Mouse (Mus musculus): ENCODE measurements around the gene Gm13277. TPM values are rescaled to one million over a fixed set of nuclear protein-coding genes. Genes with fewer than 3 reads are reported as not detected.
"Not testable (repeated sequence)": the region's sequence is repeated elsewhere in the genome, so short reads cannot be mapped to it uniquely, and the experiment has no call there.

The Gm13277 gene
- total RNA-seq, 1 experiment, result not detected

- H3K4me3 ChIP-seq (ENCODE audit: insufficient read depth in 1 of 2, low read depth in 1 of 2, low read length in 2 of 2, poor library complexity in 1 of 2, severe bottlenecking in 1 of 2); H3K9me3 ChIP-seq (ENCODE audit: control insufficient read depth, insufficient read depth, low read depth, low read length); H3K4me1 ChIP-seq (ENCODE audit: control insufficient read depth in 2 of 2, insufficient read depth in 2 of 2, low read length in 2 of 2, poor library complexity in 1 of 2); H3K9ac ChIP-seq (ENCODE audit: insufficient read depth, low read depth, low read length, poor library complexity, severe bottlenecking); H3K36me3 ChIP-seq (ENCODE audit: control insufficient read depth, insufficient read depth, low read length, poor library complexity, severe bottlenecking); DNase-seq (ENCODE audit: low read depth, low spot score); in situ Hi-C loops (cut with MboI; ENCODE audit: low sequenced_read_pairs in 2 of 2, unreplicated experiment in 2 of 2); H3K27ac ChIP-seq (ENCODE audit: insufficient read depth, low read depth, low read length, poor library complexity, severe bottlenecking): not testable (repeated sequence)
These were observed 17.3 kb downstream of the Gm13277 start for GRCm38 (mm10) chr4:88805761-88806160.

- Histone ChIP-seq H3K4me3 (ENCODE audit: insufficient read depth in 1 of 2, low read depth in 1 of 2, low read length in 2 of 2, poor library complexity in 1 of 2, severe bottlenecking in 1 of 2) (no peak within 1 kb of the TSS), H3K36me3 (ENCODE audit: control insufficient read depth, insufficient read depth, low read length, poor library complexity, severe bottlenecking) (no peaks in the 10 kb centered on the region), H3K27ac (ENCODE audit: insufficient read depth, low read depth, low read length, poor library complexity, severe bottlenecking) (no peak within 1 kb of the TSS), H3K4me1 (ENCODE audit: control insufficient read depth in 2 of 2, insufficient read depth in 2 of 2, low read length in 2 of 2, poor library complexity in 1 of 2) (no peaks in the 10 kb centered on the region), H3K9me3 (ENCODE audit: control insufficient read depth, insufficient read depth, low read depth, low read length) (no peaks in the 10 kb centered on the region), H3K9ac (ENCODE audit: insufficient read depth, low read depth, low read length, poor library complexity, severe bottlenecking) (no peak within 1 kb of the TSS)
- no peak for TF ChIP-seq HCFC1 (IDR thresholded peaks at IDR 0.05; ENCODE audit: borderline replicate concordance, insufficient read depth, low read length)
- no peak for TF ChIP-seq MAFK (IDR thresholded peaks at IDR 0.05; ENCODE audit: insufficient read depth, low read depth, low read length)
- no peak for TF ChIP-seq ZC3H11A (IDR thresholded peaks at IDR 0.05; ENCODE audit: borderline replicate concordance, low read depth, low read length)
- TF ChIP-seq ZNF384 (IDR thresholded peaks at IDR 0.05; ENCODE audit: low read depth, low read length), result no peak
- no peak for TF ChIP-seq CHD2 (IDR thresholded peaks at IDR 0.05; ENCODE audit: low read depth, low read length)
- DNase-seq (ENCODE audit: low read depth, low spot score), result no peak
- in situ Hi-C loops (cut with MboI; ENCODE audit: low sequenced_read_pairs in 2 of 2, unreplicated experiment in 2 of 2), result no loop called here
These were observed 27.5 kb downstream of the Gm13277 start, which contains the start of gene Ifna7 for GRCm38 (mm10) chr4:88815928-88816327. TSS of gene Ifna7 (plus strand) at chr4:88816228.

GRCm38 (mm10) chr4:88819659-88820058, 31.2 kb downstream of the Gm13277 start, which contains the start of gene Ifna11:
TSS of gene Ifna11 (plus strand) at chr4:88819959.
- H3K9ac ChIP-seq (ENCODE audit: insufficient read depth, low read depth, low read length, poor library complexity, severe bottlenecking), result no peak within 1 kb of the TSS
- in situ Hi-C loops (cut with MboI; ENCODE audit: low sequenced_read_pairs in 2 of 2, unreplicated experiment in 2 of 2), result no loop called here
- H3K4me3 ChIP-seq (ENCODE audit: insufficient read depth in 1 of 2, low read depth in 1 of 2, low read length in 2 of 2, poor library complexity in 1 of 2, severe bottlenecking in 1 of 2), result no peak within 1 kb of the TSS
- H3K9me3 ChIP-seq (ENCODE audit: control insufficient read depth, insufficient read depth, low read depth, low read length), result no peaks in the 10 kb centered on the region
- TF ChIP-seq ZNF384 (IDR thresholded peaks at IDR 0.05; ENCODE audit: low read depth, low read length) (no peak), MAFK (IDR thresholded peaks at IDR 0.05; ENCODE audit: insufficient read depth, low read depth, low read length) (no peak), HCFC1 (IDR thresholded peaks at IDR 0.05; ENCODE audit: borderline replicate concordance, insufficient read depth, low read length) (no peak)
- no peak within 1 kb of the TSS for H3K27ac ChIP-seq (ENCODE audit: insufficient read depth, low read depth, low read length, poor library complexity, severe bottlenecking)
- no peaks in the 10 kb centered on the region for H3K36me3 ChIP-seq (ENCODE audit: control insufficient read depth, insufficient read depth, low read length, poor library complexity, severe bottlenecking)
- DNase-seq (ENCODE audit: low read depth, low spot score), result no peak
- H3K4me1 ChIP-seq (ENCODE audit: control insufficient read depth in 2 of 2, insufficient read depth in 2 of 2, low read length in 2 of 2, poor library complexity in 1 of 2), result no peaks in the 10 kb centered on the region

- no peak overlapping the region for H3K9ac ChIP-seq (ENCODE audit: insufficient read depth, low read depth, low read length, poor library complexity, severe bottlenecking)
- H3K4me3 ChIP-seq (ENCODE audit: insufficient read depth in 1 of 2, low read depth in 1 of 2, low read length in 2 of 2, poor library complexity in 1 of 2, severe bottlenecking in 1 of 2), result no peak overlapping the region
- H3K27ac ChIP-seq (ENCODE audit: insufficient read depth, low read depth, low read length, poor library complexity, severe bottlenecking), result no peak overlapping the region
- no peaks in the 10 kb centered on the region for H3K4me1 ChIP-seq (ENCODE audit: control insufficient read depth in 2 of 2, insufficient read depth in 2 of 2, low read length in 2 of 2, poor library complexity in 1 of 2)
- TF ChIP-seq CHD2 (IDR thresholded peaks at IDR 0.05; ENCODE audit: low read depth, low read length), result no peak
- TF ChIP-seq ZC3H11A (IDR thresholded peaks at IDR 0.05; ENCODE audit: borderline replicate concordance, low read depth, low read length), result no peak
- TF ChIP-seq HCFC1 (IDR thresholded peaks at IDR 0.05; ENCODE audit: borderline replicate concordance, insufficient read depth, low read length), result no peak
- no peak for TF ChIP-seq ZNF384 (IDR thresholded peaks at IDR 0.05; ENCODE audit: low read depth, low read length)
- TF ChIP-seq MAFK (IDR thresholded peaks at IDR 0.05; ENCODE audit: insufficient read depth, low read depth, low read length), result no peak
- no peaks in the 10 kb centered on the region for H3K9me3 ChIP-seq (ENCODE audit: control insufficient read depth, insufficient read depth, low read depth, low read length)
- DNase-seq (ENCODE audit: low read depth, low spot score), result no peak
- H3K36me3 ChIP-seq (ENCODE audit: control insufficient read depth, insufficient read depth, low read length, poor library complexity, severe bottlenecking), result no peaks in the 10 kb centered on the region
- in situ Hi-C loops (cut with MboI; ENCODE audit: low sequenced_read_pairs in 2 of 2, unreplicated experiment in 2 of 2), result no loop called here
These were observed 34.6 kb downstream of the Gm13277 start for GRCm38 (mm10) chr4:88822995-88823394.

- in situ Hi-C loops (cut with MboI; ENCODE audit: low sequenced_read_pairs in 2 of 2, unreplicated experiment in 2 of 2); H3K4me3 ChIP-seq (ENCODE audit: insufficient read depth in 1 of 2, low read depth in 1 of 2, low read length in 2 of 2, poor library complexity in 1 of 2, severe bottlenecking in 1 of 2); H3K27ac ChIP-seq (ENCODE audit: insufficient read depth, low read depth, low read length, poor library complexity, severe bottlenecking); H3K4me1 ChIP-seq (ENCODE audit: control insufficient read depth in 2 of 2, insufficient read depth in 2 of 2, low read length in 2 of 2, poor library complexity in 1 of 2); H3K9me3 ChIP-seq (ENCODE audit: control insufficient read depth, insufficient read depth, low read depth, low read length); DNase-seq (ENCODE audit: low read depth, low spot score); H3K36me3 ChIP-seq (ENCODE audit: control insufficient read depth, insufficient read depth, low read length, poor library complexity, severe bottlenecking); H3K9ac ChIP-seq (ENCODE audit: insufficient read depth, low read depth, low read length, poor library complexity, severe bottlenecking): not testable (repeated sequence)
These were observed 38.7 kb downstream of the Gm13277 start, which contains the start of gene Ifna6 for GRCm38 (mm10) chr4:88827116-88827515. TSS of gene Ifna6 (plus strand) at chr4:88827416.

All from ES-E14 (cell line).